Mouse (Mus musculus): Measurements from ENCODE around the gene Taf1d.
A peak's percentile ranks its signal among the peaks of the same experiment; 100 is the strongest.

DNA sequence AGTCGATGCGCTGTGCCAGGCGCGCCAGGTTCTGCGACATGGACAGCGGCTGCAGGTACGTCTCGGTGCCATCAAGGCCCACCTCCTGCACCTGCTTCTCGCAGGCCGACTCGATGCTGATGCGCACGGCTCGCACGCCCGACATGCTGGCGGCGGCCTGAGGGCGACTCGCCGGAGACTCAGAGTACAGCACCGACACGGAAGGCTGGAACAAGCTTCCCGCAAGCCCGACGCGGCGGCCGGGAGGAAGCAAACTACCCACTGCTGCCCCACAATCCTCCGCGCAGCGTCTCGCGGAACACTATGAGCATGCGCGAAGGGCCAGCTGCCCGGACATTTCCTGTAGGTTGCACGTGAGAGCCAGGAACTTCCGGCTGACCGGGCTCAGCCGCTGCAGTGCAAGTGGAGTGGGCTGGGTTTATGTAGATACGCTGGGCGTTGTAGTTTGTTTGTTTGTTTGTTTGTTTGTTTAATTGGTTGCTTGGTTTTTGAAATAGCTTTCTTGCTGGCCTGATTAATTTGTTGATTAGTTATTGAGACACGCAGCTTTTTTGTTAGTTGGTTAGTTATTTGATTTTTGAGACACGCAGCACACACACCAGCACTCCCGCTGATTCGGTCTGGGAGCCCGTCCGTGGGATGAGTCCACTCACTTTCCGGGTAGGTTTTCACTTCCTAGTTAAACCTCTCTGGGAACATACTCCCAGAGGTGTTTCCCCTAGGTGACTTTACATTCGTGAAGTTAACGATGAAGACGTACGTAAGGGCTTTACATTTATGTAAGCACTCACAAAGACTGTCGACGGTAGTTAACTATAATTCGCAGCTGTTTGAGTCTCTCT lies 26.1 kb upstream of the Taf1d start, which contains the start of gene Med17:
- TF ChIP-seq CTCF (conservative IDR thresholded peaks at IDR 0.05; ENCODE audit: insufficient read depth, insufficient read length, low read depth, low read length) (no peak), POLR2A (IDR thresholded peaks at IDR 0.05; ENCODE audit: low read depth, low read length) (peak; percentile 63)

Measured in kidney, adult 2 months (tissue).